Mouse (Mus musculus): ENCODE measurements around the gene Dcakd.

Gene Dcakd

GRCm38 (mm10) chr11:102945306-102946264 is 82.5 kb downstream of the Dcakd start:
- in situ Hi-C loops (cut with MboI, MseI), result no loop called here

All from T-helper 17 cell (primary cell).